Mouse (Mus musculus) hindlimb bud, embryonic 11.5 days (tissue): ENCODE data around the gene Myh7b.
A peak's percentile ranks its signal among the peaks of the same experiment; 100 is the strongest.

ENCODE experiments used
- DNase-seq: peaks from one replicate; pipeline ENCODE4 v3.0.0-alpha.2; 2012; ENCODE audit warnings: low read depth, low spot score; ENCODE audit errors: extremely low spot score

Myh7b gene

GRCm38 (mm10) chr2:155633121-155633520, 22.1 kb downstream of the Myh7b start:
- no peak for DNase-seq

DNA sequence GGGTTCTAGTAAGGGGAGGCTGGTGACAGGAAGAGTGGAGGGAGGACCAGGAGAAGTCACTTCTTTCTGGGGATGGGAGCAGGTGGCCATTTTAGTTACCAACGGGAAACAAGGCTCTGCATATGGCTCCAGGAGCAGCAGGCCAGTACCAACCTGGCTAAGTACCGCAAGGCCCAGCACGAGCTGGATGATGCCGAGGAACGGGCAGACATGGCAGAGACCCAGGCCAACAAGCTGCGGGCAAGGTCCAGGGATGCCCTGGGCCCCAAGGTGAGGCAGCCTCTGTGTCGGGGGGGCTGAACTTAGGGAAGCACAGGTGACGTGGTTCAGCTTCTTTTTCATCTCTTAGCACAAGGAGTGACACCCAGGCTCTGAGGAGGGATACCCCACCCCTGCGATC, 22.7 kb downstream of the Myh7b start:
- DNase-seq = no peak

GRCm38 (mm10) chr2:155634562-155634961, 23.6 kb downstream of the Myh7b start:
- no peak for DNase-seq

GRCm38 (mm10) chr2:155635961-155636360, 24.9 kb downstream of the Myh7b start:
- DNase-seq = no peak

DNA sequence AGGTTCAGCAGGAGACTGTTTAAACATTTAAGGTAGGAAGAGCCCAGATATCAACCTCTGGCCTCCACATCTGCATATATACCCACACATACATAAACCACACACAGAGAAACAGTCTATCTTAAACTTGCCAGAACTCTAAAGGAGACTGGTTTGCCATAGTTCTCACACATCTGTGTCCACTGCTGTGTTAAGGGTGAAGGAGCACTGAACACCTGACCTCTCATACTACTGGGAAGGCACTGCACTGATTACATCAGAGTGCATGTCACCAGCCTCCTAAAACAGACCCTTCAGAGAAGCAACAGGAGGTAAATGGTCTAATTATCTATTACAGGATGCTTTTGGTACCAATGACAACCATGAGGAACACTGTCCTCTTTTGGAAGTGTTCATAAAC, 25.9 kb downstream of the Myh7b start:
- no peak for DNase-seq

DNA sequence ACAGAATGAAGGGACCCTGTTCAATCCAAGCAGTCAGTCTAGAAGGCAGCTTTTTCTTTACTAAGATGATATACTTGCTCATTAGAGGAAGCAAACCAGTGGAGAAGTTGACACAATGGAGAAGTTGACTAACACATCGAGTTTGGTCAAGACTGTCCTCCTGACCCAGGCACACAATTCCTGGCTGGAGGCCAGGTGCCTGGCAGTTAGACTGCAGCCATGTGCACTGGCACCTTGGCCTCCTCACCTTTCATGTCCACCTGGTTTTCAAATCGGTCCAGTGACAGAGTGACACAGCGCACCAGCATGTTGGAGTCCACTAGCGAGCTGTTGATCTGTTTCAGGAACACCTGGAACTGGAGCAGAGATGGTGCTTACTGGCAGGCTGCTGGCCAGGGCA, 26.4 kb downstream of the Myh7b start:
- DNase-seq = no peak

- no peak for DNase-seq
Measured at GRCm38 (mm10) chr2:155640656-155641055, 29.6 kb downstream of the Myh7b start.

DNA sequence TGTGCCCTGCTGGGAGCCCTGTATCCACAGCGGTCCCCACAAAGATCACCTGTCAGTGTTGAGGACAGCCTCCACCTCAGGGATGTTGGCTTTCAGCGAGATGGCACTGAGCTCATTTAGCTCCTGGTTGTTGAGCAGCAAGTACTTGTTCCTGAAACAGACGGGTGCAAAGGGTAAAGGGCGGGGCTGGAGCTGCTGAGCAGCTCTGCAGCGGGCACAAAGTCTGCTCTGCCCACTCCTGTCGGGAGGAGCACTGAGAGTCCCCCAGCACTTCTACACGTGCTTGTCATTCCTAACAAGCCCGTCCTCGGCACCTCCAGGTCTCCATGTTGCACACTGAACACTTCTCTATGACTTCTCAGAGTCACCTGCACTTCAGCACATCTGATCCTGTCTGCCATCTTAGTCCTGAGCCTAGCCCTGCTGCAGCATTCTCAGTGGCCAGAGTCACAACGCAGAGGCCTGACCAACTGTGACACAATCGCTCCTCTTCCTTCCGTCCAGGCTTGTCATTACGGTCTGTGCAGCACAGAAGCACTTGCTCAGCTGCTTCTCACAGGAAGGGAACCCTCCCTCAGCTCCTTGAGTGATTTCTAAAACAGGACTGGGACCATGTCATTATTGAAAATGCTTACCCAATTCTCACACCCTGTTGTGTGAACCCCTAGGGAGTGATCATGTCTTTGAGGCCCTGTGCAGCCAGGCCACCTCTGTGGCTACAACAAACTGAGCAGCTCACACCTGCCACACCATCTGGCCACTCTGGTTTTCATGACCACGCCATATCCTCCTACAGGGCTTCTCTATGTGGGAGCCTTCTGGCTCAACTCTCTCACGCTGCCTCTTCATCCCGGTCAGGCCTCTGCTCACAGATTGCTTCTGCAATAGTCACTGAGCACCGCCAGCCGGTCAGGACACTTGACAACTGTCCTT, 30.8 kb downstream of the Myh7b start:
- DNase-seq = no peak

DNA sequence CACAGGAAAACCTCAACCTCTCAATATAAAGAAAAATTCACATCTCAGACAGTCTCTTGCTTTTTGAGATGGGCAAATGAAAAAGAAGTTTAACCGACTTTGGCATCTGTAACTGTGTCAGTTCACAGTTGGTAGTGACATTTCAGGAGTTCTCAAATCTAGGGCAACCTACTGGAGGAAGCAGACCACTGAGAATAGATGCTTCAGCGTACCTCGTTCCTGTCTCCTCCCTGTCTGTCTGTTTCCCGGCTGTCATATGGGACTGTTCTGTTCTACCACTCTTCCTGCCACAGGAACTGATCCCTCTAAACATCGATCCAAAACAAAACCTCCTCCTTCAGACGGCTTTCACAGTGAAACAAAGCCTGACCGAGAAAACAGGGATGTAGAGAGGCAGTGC, 34.7 kb downstream of the Myh7b start:
- DNase-seq = no peak

DNA sequence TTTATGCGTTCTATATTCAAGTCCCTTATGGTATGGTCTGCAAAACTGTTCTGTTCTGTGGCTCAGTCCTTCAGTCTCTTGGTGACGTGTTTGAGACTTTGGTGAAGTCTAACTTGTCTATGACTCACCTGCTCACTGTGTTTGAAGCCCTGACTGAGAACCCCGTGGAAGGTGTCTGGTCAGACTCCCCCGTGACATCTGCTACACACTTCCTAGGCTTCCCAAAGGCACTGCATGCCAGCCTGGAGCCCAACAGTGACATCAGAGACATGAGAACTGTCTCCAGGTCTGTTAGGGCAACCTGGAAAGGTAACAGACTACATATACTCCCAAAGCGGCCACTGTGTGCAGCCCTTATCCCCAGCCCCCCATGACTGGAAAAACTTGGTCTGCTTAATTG, 41.6 kb downstream of the Myh7b start:
- DNase-seq = no peak

- no peak for DNase-seq
Measured at GRCm38 (mm10) chr2:155655759-155656372, 44.9 kb downstream of the Myh7b start.

DNA sequence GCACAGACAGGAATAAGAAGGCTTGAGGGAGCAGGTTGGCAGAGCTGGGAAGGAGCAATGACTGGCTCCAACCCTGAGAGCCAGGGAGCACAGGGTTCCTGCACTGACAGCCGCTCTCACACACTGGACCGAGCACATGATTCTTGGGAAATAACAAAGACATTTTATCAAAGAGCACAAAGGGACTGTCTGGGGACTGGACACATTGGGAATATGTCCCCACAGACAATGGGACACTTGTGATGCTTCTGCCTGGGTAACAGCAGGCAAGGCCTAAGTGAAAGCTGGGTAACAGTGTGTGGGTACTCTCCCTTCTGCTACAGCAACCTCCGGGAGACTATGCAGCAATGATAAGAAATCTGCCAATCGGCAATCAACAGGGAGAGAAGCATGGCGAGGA, 51.4 kb downstream of the Myh7b start:
- DNase-seq = no peak

- DNase-seq = no peak
Measured at GRCm38 (mm10) chr2:155663097-155663496, 52.1 kb downstream of the Myh7b start.

GRCm38 (mm10) chr2:155663910-155664460, 53.0 kb downstream of the Myh7b start:
- no peak for DNase-seq

- DNase-seq = no peak
Measured at GRCm38 (mm10) chr2:155667881-155668280, 56.9 kb downstream of the Myh7b start.

GRCm38 (mm10) chr2:155668461-155668860, 57.4 kb downstream of the Myh7b start:
- no peak for DNase-seq

- DNase-seq = no peak
Measured at GRCm38 (mm10) chr2:155671236-155671635, 60.2 kb downstream of the Myh7b start.

- DNase-seq = peak; percentile 33
Measured at GRCm38 (mm10) chr2:155673546-155673945, 62.5 kb downstream of the Myh7b start.

DNA sequence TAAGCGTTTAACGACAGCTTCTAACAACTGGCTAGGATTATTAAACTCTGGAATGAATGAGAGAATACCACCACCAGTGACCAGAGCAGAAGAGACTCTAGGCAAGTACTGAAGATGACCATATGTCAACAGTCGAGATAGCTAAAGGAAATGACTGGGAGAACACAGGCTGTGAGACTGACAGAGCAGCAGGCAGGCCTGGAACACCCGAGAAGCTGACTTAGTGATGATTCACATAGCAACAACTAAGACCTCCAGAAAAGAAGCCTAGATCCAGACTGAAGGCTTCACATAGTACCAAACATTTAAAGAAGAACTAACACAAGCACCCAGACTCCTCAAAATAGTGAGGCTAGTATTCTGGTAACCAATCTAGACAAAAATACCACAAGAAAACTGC, 64.1 kb downstream of the Myh7b start:
- no peak for DNase-seq

DNA sequence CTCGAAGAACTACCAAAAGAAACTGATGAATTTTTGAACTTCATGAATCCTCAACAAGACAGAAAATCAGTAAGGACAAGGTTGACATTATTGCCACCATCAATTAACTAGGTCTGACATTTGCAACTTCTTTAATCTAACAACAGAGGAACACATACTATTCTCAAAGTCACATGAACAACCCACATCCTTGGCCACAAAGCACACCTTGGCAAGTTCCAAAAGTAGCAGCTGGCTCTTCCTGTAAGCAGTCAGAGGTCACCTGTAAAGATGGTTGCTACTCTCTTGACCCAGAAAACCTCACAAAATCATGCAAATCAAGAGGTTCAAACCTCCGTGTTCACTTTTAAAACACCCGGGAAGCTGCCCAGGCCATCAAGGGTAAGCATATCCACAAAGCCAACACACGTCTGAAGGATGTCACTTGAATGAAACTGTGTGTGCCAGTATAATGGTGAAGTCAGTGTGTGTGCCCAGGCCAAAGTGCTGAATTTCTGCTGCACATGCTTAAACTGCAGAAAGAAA, 68.6 kb downstream of the Myh7b start:
- no peak for DNase-seq

- no peak for DNase-seq
Measured at GRCm38 (mm10) chr2:155680591-155680990, 69.6 kb downstream of the Myh7b start.

DNA sequence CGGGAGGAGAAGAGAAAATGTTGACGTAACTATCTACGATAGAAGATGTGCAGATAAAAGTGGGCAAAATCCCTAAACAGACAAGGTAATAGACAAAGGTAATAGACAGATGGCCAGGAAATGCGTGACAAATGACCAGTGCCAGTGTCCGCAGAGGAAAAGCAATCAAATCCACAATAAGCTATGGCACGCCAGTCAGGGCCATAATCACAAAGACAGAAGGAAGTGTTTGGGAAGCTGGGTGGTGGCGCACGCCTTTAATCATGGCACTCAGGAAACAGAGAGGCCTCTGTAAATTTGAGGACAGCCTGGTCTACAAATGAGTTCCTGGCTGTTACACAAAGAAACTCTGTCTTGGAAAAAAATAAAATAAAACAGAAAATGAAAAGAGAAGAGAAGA, 70.2 kb downstream of the Myh7b start:
- no peak for DNase-seq
